Mouse (Mus musculus) limb, embryonic 12.5 days (tissue): ENCODE measurements around the gene Tmem179b. TPM values are rescaled to one million over a fixed set of nuclear protein-coding genes. Genes with fewer than 3 reads are reported as not detected.
A peak's percentile ranks its signal among the peaks of the same experiment; 100 is the strongest.

ENCODE experiments used
- ATAC-seq: fragments of 200-750 bp; cut with Nextera tagmentation; 2 replicates; pipeline ENCODE4 v1.8.0; 2017; ENCODE audit warnings: low read depth, moderate TSS enrichment; ENCODE audit not compliant: insufficient number of reproducible peaks, insufficient read depth, low FRiP score, low TSS enrichment
- H3K27ac ChIP-seq: fragments of 300-500 bp; sonication (generic); 2 replicates; pipeline ENCODE4 v1.5.1; 2016; ENCODE audit warnings: mild to moderate bottlenecking, moderate library complexity
- H3K27me3 ChIP-seq: fragments of 300-500 bp; sonication (generic); 2 replicates; pipeline ENCODE4 v1.6.1; 2016; ENCODE audit warnings: mild to moderate bottlenecking, moderate library complexity
- H3K36me3 ChIP-seq: fragments of 300-500 bp; sonication (generic); 2 replicates; pipeline ENCODE4 v1.6.1; 2016; ENCODE audit warnings: mild to moderate bottlenecking, moderate library complexity
- H3K4me1 ChIP-seq: fragments of 300-500 bp; sonication (generic); replicated peaks from 2 replicates; pipeline ENCODE4 v1.6.1; 2016
- H3K4me2 ChIP-seq: fragments of 300-500 bp; sonication (generic); 2 replicates; pipeline ENCODE4 v1.6.1; 2016; ENCODE audit warnings: mild to moderate bottlenecking, moderate library complexity
- H3K4me3 ChIP-seq: fragments of 300-500 bp; sonication (generic); replicated peaks from 2 replicates; pipeline ENCODE4 v1.5.1; 2016; ENCODE audit warnings: mild to moderate bottlenecking
- H3K9ac ChIP-seq: fragments of 300-500 bp; sonication (generic); replicated peaks from 2 replicates; pipeline ENCODE4 v1.6.1; 2016; ENCODE audit warnings: mild to moderate bottlenecking, moderate library complexity
- H3K9me3 ChIP-seq: fragments of 300-500 bp; sonication (generic); 2 replicates; pipeline ENCODE4 v1.6.1; 2016; ENCODE audit warnings: mild to moderate bottlenecking, moderate library complexity
- WGBS: fragments of 180-500 bp; shearing (Covaris S2); methylation state at CpG from one replicate; pipeline ENCODE4 v1.1.7; 2016; 5-methylcytosine and 5-hydroxymethylcytosine counted together
- polyA plus RNA-seq: library from polyadenylated mRNA; unstranded; fragments of >200 nt; fragmentation: Nextera tagmentation; extraction: Ambion mirVana; gene quantifications from 2 replicates; pipeline ENCODE4 v1.2.1, GENCODE M21; 2016

Gene Tmem179b
- 50.2 and 51.5 TPM in 2 replicates for polyA plus RNA-seq

DNA sequence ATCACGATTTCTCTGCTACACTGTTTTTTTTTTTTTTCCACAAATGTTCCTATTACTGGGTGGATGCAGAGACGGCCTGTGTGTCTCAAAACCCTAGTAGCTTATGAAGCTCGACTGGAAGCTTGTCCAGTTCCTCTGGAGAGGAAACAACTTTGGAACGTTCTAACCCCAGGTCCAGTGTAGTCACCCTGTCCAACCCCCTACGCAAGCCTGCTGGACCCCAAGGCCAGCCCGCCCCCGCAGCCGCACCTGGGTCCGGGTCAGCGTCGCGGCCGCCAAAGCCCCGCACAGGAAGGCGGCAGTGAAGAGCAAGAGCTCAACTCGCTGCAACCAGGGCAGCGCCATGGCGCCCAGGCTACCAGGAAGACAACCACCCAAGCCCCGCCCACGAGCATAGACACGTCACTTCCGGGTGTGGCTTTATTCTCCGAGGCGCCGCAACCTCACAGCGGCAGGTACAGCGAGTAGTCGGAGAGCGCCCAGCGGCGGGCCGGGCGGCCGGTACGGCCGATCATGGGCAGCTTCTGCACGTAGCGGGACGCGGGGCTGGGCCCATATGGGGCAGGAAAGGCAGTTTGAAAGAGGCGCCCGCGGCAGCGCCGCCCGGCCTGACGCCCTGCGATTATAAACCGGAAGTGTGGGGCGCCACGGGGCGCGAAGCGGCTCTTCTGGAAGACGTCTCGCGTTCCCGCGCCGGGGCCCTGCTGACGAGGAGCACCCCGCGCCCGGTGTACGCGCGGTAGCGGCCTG, at the start of gene Tmem179b:
Gene Tmem179b, minus strand, starts transcription at position 382 of the 750 bp plus-strand sequence.
- Histone ChIP-seq H3K9ac (peak within 1 kb of the TSS; percentile 93), H3K27me3 (no peaks in the 10 kb centered on the region), H3K4me1 (peaks cover 32% of the 10 kb centered on the region), H3K27ac (peak within 1 kb of the TSS; percentile 99), H3K36me3 (peaks cover 54% of the 10 kb centered on the region), H3K4me2 (peak within 1 kb of the TSS; percentile 94), H3K9me3 (no peaks in the 10 kb centered on the region), H3K4me3 (peak within 1 kb of the TSS; percentile 75)
- peak; percentile 88 for ATAC-seq
- WGBS: 0% methylated on average over 68 of the region's 68 CpGs

DNA sequence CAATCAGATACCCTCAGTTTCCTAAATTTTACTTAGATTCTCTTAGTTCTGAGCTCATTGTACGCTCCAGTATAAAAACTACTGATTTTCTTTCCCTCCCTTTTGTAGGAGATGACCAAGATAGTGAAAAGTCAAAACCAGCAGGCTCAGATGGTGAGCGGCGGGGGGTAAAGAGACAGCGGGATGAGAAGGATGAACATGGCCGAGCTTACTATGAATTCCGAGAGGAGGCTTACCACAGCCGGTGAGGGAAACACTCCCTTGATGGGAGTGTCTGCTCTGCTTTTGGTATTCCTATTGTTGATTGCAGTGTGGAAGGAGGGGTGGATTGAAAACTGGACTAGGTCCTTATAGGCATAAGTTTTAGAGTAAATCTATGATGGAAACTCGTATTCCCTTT, 48.4 kb upstream of the Tmem179b start:
- 0 out of 2 replicates have a peak overlapping the region, but pooled peaks have one; percentile 0 for H3K9ac ChIP-seq
- 87% methylated on average over 8 of the region's 8 CpGs for WGBS

GRCm38 (mm10) chr19:8821146-8821545, 46.9 kb upstream of the Tmem179b start:
- Histone ChIP-seq H3K9ac (peak overlapping the region; percentile 97), H3K27me3 (no peaks in the 10 kb centered on the region), H3K4me1 (peaks cover 38% of the 10 kb centered on the region), H3K9me3 (no peaks in the 10 kb centered on the region), H3K4me3 (peak overlapping the region; percentile 100), H3K4me2 (peak overlapping the region; percentile 99), H3K36me3 (peaks cover 45% of the 10 kb centered on the region), H3K27ac (no peak overlapping the region; the same call in 1 of the 2 replicates)
- no peak for ATAC-seq
- WGBS: 2% methylated on average over 7 of the region's 7 CpGs

More for the DNA sequence above, 48.4 kb upstream of the Tmem179b start:
- no peaks in the 10 kb centered on the region for H3K27me3 ChIP-seq
- H3K9me3 ChIP-seq: no peaks in the 10 kb centered on the region
- H3K27ac ChIP-seq: no peak overlapping the region
- peak overlapping the region; percentile 99 for H3K4me2 ChIP-seq
- ATAC-seq: no peak
- H3K4me3 ChIP-seq: peak overlapping the region; percentile 100
- H3K4me1 ChIP-seq: peaks cover 26% of the 10 kb centered on the region
- H3K36me3 ChIP-seq: peaks cover 50% of the 10 kb centered on the region

DNA sequence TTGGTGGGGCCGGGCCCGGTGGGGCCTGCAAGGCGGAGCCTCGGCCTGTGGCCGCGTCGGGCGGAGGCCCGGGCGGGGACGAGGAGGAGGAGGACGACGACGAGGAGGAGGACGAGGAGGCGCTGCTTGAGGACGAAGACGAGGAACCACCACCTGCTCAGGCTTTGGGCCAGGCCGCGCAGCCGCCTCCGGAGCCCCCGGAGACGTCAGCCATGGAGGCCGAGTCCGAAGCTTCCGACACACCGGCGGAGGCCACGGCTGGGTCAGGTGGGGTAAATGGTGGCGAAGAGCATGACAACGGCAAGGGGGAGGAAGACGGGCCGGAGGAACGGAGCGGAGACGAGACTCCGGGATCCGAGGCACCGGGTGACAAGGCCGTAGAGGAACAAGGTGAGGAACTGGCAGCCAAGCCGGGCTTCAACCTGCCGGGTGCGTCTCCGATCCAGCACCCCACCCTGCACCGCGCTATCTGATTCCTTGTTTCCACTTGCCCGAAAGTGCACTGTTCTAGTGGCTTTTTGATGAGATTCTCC, 46.2 kb upstream of the Tmem179b start:
- no peaks in the 10 kb centered on the region for H3K27me3 ChIP-seq
- under 1% methylated on average over 47 of the region's 48 CpGs for WGBS
- no peak for ATAC-seq
- peak overlapping the region; percentile 97 for H3K9ac ChIP-seq
- H3K27ac ChIP-seq: peak overlapping the region; percentile 99
- no peaks in the 10 kb centered on the region for H3K9me3 ChIP-seq
- peak overlapping the region; percentile 100 for H3K4me3 ChIP-seq
- H3K4me1 ChIP-seq: peaks cover 41% of the 10 kb centered on the region
- H3K4me2 ChIP-seq: peak overlapping the region; percentile 99
- peaks cover 45% of the 10 kb centered on the region for H3K36me3 ChIP-seq

DNA sequence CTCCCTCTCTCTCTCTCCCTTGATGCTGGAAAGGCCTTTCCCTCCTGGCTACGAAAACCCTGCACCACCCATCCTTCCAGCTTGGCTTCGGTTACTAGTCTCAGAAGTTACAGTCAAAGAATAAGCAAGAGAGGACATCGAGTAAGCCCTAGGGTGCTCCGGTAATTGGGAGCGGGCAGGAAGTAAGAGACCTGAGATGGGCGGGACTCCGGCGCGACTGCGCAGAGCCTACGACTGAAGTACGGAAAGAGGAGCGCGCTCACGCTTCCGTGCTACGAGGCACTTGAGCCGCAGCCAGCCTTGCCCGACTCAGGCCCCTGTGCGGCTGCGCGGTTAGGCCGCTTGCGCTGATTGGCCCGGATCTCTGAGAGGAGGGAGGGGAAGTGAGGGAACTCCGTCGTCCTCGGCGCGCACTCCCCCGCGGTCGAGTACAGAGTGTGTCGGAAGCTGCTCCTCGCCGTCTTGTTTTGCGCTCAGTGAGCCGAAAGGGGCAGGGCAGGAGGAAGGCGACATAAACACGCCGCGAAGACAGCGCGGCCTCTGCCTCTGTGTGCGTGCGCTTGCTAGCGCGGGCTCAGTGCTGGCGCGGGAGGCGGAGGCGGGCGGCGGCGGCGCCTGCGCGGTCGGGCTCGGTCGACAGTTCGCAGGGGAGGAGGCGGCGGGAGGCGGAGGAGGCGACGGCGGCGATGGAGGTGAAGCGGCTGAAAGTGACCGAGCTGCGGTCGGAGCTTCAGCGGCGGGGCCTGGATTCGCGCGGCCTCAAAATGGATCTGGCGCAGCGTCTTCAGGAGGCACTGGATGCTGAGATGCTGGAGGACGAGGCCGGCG, 45.5 kb upstream of the Tmem179b start, which contains the start of gene Hnrnpul2:
Gene Hnrnpul2, plus strand, starts transcription at position 415 of the 828 bp plus-strand sequence.
- WGBS: under 1% methylated on average over 79 of the region's 83 CpGs
- Histone ChIP-seq H3K27me3 (no peaks in the 10 kb centered on the region), H3K4me2 (peak within 1 kb of the TSS; percentile 99), H3K4me3 (peak within 1 kb of the TSS; percentile 100), H3K4me1 (peaks cover 41% of the 10 kb centered on the region), H3K9me3 (no peaks in the 10 kb centered on the region), H3K27ac (peak within 1 kb of the TSS; percentile 99), H3K36me3 (peaks cover 45% of the 10 kb centered on the region), H3K9ac (peak within 1 kb of the TSS; percentile 97)
- peak; percentile 98 for ATAC-seq

DNA sequence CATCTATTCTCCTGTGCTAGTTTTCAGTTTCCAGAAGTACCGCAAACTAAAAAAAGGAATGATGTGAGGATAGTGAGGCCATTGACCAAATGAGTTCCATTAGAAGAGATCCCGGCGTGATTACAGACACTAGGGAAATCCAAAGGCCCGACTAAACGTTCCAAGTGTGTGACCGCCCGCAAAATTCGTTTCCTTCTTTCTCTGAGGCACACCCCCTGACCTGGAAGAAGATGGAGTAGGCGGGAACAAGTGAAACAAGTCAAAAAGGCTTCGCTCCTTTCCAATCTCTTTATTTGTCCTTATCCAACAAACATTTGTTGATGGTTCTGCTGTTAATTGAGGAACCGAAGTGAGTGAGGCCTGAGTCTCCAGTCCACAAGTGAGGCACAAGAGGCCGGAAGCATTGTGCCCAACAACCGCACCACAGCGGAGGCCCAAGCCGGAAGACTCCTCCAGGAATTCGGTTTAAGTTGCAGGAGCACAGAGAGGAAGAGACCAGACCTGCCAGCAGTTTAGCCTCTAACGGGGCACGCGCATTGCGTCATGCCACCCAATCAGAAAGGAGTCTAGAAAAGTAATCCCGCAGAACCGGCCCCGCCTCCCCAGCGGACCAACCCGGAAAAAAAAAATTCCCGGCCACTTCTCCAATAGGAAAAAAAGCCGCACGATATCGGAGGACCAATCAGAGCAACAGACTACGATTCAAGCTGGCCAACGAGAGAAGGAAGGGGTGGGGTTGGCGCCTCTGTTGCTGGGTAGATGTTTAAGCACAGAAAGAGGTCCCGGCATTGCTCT, 44.7 kb upstream of the Tmem179b start, which contains the start of gene Ttc9c:
Gene Ttc9c, minus strand, starts transcription at position 533 of the 795 bp plus-strand sequence.
- peak within 1 kb of the TSS; percentile 99 for H3K4me2 ChIP-seq
- H3K4me1 ChIP-seq: peaks cover 41% of the 10 kb centered on the region
- no peaks in the 10 kb centered on the region for H3K27me3 ChIP-seq
- H3K27ac ChIP-seq: peak within 1 kb of the TSS; percentile 99
- peak within 1 kb of the TSS; percentile 97 for H3K9ac ChIP-seq
- H3K4me3 ChIP-seq: peak within 1 kb of the TSS; percentile 100
- ATAC-seq: peak; percentile 93
- peaks cover 43% of the 10 kb centered on the region for H3K36me3 ChIP-seq
- H3K9me3 ChIP-seq: no peaks in the 10 kb centered on the region
- under 1% methylated on average over 33 of the region's 33 CpGs for WGBS

- Histone ChIP-seq H3K27ac (peak overlapping the region; percentile 99), H3K27me3 (no peaks in the 10 kb centered on the region), H3K4me3 (peak overlapping the region; percentile 100), H3K9ac (peak overlapping the region; percentile 83), H3K4me1 (peaks cover 41% of the 10 kb centered on the region), H3K9me3 (no peaks in the 10 kb centered on the region), H3K4me2 (peak overlapping the region; percentile 99), H3K36me3 (peaks cover 43% of the 10 kb centered on the region)
- 27% methylated on average over 14 of the region's 14 CpGs for WGBS
- no peak for ATAC-seq
Measured at GRCm38 (mm10) chr19:8818301-8818798, 44.1 kb upstream of the Tmem179b start.

- Histone ChIP-seq H3K27ac (no peak overlapping the region), H3K4me3 (peak overlapping the region; percentile 15; the same call in 1 of the 2 replicates), H3K4me1 (peaks cover 29% of the 10 kb centered on the region), H3K27me3 (no peaks in the 10 kb centered on the region), H3K36me3 (peaks cover 50% of the 10 kb centered on the region), H3K4me2 (peak overlapping the region; percentile 99), H3K9ac (peak overlapping the region; percentile 47), H3K9me3 (no peaks in the 10 kb centered on the region)
- 85% methylated on average over 3 of the region's 3 CpGs for WGBS
- no peak for ATAC-seq
Measured at GRCm38 (mm10) chr19:8817001-8817400, 42.7 kb upstream of the Tmem179b start.

GRCm38 (mm10) chr19:8815812-8816211, 41.5 kb upstream of the Tmem179b start:
- no peak overlapping the region for H3K4me3 ChIP-seq
- peaks cover 22% of the 10 kb centered on the region for H3K4me1 ChIP-seq
- 82% methylated on average over 11 of the region's 11 CpGs for WGBS
- H3K36me3 ChIP-seq: peaks cover 60% of the 10 kb centered on the region
- no peak overlapping the region for H3K27ac ChIP-seq
- H3K4me2 ChIP-seq: no peak overlapping the region
- H3K9me3 ChIP-seq: no peaks in the 10 kb centered on the region
- H3K27me3 ChIP-seq: no peaks in the 10 kb centered on the region
- no peak for ATAC-seq
- H3K9ac ChIP-seq: no peak overlapping the region

GRCm38 (mm10) chr19:8806810-8807209, 32.5 kb upstream of the Tmem179b start:
- H3K4me2 ChIP-seq: no peak overlapping the region
- no peaks in the 10 kb centered on the region for H3K9me3 ChIP-seq
- H3K27me3 ChIP-seq: no peaks in the 10 kb centered on the region
- WGBS: 94% methylated on average over 5 of the region's 5 CpGs
- peaks cover 75% of the 10 kb centered on the region for H3K36me3 ChIP-seq
- no peak overlapping the region for H3K4me3 ChIP-seq
- H3K9ac ChIP-seq: no peak overlapping the region
- ATAC-seq: no peak
- no peak overlapping the region for H3K27ac ChIP-seq
- peaks cover 6% of the 10 kb centered on the region for H3K4me1 ChIP-seq
